Mouse (Mus musculus) testis, adult 2 months (tissue): ENCODE measurements around the gene Vipr2.

ENCODE experiments used
- CTCF ChIP-seq: fragments of 200-500 bp; IDR thresholded peaks from 2 replicates; pipeline ENCODE4 v1.5.1; 2012; ENCODE audit warnings: low read depth, mild to moderate bottlenecking, inconsistent platforms, low read length, moderate library complexity; ENCODE audit not compliant: control insufficient read depth, insufficient read depth, insufficient replicate concordance
- POLR2A ChIP-seq: fragments of 200-500 bp; IDR thresholded peaks from 2 replicates; pipeline ENCODE4 v1.6.1; 2012; ENCODE audit warnings: low read depth, mild to moderate bottlenecking, inconsistent platforms, low read length, moderate library complexity; ENCODE audit not compliant: control insufficient read depth

GRCm38 (mm10) chr12:116182376-116182775, 104.8 kb downstream of the Vipr2 start:
- TF ChIP-seq POLR2A (no peak), CTCF (no peak)
